Mouse (Mus musculus) skeletal muscle tissue, adult 2 months (tissue): ENCODE results near the gene Fbxo21.

ENCODE experiments used
- DNase-seq: peaks from one replicate; pipeline ENCODE4 v3.0.0-alpha.2; 2012; ENCODE audit warnings: low read depth, low spot score

The Fbxo21 gene

DNA sequence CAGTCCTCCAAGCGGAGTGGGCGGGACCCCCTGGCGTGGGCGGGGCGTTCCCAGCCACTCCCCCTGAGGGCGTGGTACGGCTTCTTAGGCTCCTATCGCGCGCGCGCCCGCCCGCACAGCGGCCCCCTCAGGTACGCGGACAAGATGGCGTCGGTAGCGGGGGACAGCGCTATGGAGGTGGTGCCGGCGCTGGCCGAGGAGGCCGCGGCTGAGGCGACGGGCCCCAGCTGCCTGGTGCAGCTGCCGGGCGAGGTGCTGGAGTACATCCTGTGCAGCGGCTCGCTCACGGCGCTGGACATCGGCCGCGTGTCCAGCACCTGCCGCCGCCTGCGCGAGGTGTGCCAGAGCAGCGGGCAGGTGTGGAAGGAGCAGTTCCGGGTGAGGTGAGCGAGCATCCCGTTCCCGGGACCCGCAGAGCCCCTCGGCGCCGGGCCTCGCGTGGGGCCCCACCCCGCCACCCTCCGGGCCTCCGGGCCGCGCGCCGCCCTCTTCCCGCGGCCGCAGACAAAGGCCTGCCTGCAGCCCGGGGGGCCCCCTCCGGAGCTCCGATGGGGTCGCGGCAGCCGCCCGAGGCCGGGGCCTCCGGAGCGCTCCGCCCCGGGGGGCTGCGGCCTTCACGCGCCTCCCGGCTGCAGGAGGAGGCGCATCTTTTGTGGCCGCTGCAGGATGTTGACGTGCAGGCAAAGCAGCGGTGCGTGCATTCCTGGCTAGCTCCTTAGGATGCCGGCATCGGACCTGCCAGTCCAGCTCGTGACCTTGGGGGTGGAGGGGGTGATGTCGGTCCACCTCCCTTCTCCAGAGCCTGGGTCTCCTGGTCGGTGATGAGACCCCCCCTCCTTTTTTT lies at the start of gene Fbxo21:
Fbxo21 (plus strand) TSS at position 74 of the 844 bp plus-strand sequence.
- peak; percentile 83 for DNase-seq

DNA sequence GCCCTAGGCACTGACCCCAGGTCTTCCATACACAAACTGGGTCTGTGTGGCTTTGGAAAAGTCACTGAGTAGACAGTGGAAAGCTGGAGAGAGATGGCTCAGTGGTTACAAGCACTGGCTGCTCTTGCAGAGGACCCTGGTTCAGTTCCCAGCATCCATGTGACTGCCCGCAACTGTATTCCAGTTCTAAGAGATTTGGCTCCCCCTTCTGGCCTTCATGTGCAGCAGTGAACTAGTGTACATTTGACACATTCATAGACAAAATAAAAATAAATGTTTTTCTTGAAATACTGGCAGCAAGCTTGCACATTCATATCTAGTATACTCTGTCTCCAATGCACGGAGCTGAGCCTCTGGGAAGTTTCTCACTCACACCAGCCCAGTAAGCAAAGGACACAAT lies 48.0 kb upstream of the Fbxo21 start:
- no peak for DNase-seq

DNA sequence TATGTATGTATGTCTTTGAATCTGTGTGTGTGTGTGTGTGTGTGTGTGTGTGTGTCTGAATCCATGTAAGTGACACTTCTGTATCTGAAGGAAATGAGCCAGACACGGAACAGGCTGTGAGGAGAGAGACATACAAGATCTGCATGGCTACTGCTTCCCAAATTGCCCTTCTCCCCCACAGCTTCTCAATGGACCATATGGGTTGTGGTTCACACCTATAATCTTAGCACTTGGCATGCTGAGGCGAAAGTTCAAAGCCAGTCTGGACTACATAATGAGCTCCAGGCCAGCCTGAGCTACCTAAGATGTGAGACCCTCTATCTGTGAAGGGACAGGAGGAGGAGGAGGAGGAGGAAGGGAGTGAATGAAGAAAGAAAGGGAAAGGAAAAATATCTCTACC lies 44.3 kb upstream of the Fbxo21 start:
- DNase-seq = no peak

DNA sequence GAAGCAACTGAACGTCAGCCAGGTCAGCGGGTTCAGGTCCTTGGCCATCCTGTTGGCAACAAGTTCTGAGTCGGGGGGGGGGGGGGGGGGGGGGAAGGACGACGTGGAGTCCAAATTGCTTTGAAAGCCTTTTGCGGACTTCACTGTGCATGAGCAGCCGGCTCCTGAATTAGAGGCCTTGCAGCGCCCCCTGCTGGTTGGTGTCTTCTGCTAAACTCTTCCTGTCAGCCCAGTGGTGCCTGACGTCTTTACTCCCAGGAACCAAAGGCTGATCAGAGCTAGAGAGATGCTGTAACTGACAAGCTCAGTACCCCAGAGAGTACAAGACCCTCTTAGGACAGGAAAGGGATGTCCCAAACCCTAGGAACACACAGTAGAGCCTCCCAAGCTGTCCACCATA lies 43.7 kb upstream of the Fbxo21 start:
- peak; percentile 67 for DNase-seq

DNA sequence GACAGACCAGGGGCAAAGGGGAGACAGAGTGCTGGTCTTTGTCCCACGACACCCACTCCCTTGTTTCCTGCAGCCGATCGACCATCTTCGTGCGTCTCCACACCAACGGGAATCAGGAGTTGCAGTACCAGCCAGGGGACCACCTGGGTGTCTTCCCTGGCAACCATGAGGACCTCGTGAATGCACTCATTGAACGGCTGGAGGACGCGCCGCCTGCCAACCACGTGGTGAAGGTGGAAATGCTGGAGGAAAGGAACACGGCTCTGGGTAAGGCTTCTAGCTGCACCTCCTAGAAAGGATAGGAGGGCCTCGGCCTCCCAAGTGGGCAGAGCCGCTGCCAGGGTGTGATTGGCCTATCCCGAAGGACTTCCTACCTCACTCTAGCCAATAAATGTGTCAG lies 40.2 kb upstream of the Fbxo21 start:
- no peak for DNase-seq

DNA sequence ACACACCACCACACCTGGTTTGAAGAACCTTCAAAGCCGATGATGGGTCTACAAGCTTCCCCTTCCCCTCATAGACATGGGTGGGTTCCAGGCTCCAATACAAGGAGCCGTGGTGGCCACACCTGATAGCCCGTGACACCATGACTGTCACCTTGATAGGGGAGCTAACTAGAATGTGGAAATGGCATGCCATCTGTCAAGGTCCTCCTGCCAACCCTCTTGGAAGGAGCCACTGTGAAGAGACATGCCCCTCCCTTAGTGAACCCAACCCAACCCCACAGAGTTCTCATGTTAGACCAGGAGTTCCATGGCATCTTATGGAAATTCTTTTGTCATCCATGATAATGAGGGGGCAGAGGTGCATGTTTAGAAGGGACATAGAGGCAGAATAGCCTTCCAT lies 39.3 kb upstream of the Fbxo21 start:
- no peak for DNase-seq

DNA sequence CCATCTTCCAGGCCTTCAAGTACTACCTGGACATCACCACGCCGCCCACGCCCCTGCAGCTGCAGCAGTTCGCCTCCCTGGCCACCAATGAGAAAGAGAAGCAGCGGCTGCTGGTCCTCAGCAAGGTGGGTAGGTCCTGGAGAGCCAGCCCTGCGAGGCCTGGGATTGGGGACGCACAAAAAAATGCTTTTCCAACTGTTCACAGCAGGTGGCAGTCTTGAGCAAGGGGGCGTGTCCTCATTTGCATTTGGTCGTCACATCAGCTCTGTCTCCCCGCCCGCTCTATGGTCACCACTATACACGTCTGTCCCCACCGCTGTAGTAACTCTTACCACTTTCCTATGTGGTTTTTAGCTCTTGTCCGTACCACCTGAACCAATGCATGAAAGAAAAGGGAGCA lies 38.3 kb upstream of the Fbxo21 start:
- DNase-seq = peak; percentile 27

DNA sequence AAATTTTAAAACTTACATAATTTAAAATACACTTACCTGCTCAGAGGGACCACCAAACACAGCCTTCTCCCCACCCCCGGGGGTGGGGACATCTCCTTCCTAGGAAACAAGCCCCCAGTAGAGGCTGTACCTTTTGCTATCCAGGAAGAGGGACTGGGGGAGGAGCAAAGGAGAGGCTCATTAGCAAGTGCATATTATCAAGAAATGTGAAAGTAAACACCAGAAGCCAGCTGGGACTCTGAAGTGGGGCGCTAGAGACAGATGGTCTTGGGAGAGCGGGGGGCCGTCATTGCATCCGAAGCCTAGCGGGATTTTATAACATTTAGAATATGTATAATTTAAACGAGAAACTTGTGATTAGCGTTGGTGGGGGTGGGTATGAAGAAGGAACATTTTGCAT lies 37.1 kb upstream of the Fbxo21 start:
- no peak for DNase-seq

DNA sequence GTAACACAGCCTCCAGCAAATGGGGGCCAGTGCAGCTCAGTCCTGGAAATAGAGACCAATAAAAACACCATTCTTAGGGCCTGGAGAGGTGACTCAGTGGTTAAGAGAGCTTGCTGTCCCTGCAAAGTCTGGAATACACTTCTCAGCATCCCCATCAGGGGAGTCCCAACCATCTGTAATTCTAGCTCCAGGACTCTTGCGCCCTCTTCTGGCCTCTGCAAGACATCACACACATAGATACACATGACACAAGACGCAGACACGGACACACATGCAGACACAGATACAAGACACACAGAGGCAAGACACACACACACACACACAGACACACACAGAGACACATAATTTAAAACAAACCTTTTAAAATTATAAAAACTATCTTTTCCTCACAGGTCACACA lies 35.0 kb upstream of the Fbxo21 start:
- no peak for DNase-seq

DNA sequence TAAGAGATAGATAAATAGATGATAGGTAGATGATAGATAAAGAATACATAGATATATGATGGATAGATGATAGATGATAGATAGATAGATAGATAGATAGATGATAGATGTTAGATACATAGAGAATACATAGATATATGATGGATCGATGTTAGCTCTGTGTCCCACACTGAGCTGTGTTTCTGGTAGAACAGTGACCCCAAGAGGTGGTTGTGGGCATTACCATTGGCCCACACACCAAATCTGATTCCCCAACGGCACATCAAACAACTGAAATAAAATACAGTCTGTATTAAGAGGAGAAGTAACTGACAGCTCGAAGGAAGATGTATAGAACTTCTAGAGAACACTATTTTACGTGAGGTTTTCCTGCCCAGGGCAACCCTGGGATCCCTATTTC lies 29.9 kb upstream of the Fbxo21 start:
- no peak for DNase-seq

DNA sequence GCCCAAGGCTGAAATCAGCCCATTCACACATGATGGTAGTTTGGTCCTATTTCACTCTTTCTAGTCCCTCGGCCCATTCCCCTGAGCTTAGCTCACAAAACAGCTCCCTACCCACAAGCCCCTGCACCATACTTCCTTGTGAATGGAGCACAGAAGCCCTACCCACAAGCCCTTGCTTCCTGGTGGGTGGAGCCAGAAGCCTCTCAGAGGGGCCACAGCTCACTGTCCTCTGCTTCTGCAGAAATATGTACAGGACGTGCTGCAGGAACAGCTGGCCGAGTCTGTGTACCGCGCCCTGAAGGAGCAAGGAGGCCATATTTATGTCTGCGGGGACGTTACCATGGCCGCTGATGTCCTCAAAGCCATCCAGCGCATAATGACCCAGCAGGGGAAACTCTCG lies 27.1 kb upstream of the Fbxo21 start:
- no peak for DNase-seq

DNA sequence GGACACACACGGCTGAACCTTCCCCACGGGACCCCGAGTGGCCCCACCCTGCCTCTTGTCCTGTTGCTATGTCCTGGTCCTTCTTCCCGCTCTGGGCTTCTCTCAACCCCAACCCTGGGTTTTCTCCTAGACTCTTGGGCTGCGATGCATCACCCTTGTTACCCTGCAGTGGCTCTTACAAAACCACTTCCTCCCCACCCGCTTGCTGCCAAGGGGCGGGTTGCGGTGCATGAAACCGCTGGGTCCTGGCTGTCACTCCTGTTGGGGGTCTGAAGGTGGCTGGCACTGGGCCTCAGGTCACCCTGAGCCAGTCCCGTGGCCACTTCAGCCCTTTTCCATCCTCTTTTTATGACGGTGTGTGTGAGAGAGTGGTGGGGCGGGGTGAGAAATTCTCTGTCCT lies 22.6 kb upstream of the Fbxo21 start:
- no peak for DNase-seq

DNA sequence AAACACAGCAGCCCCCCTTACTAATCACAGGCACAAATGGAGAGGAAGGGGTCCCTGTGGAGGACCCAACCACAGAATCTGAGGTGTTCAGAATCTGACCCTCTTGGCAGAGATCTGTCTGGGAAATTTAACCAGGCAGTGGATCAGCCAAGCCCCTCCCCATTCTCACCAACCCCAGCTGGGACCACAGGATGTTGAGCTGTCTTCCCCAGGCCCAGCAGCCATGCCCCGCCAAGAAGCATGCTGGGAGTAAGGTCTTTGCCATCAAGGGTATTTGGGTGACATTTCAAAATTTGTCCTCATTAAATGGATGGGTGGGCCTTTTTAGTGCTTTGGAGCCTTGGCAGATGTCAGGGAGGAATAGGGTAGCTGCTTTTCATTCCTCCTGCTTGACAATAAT lies 22.1 kb upstream of the Fbxo21 start:
- no peak for DNase-seq

DNA sequence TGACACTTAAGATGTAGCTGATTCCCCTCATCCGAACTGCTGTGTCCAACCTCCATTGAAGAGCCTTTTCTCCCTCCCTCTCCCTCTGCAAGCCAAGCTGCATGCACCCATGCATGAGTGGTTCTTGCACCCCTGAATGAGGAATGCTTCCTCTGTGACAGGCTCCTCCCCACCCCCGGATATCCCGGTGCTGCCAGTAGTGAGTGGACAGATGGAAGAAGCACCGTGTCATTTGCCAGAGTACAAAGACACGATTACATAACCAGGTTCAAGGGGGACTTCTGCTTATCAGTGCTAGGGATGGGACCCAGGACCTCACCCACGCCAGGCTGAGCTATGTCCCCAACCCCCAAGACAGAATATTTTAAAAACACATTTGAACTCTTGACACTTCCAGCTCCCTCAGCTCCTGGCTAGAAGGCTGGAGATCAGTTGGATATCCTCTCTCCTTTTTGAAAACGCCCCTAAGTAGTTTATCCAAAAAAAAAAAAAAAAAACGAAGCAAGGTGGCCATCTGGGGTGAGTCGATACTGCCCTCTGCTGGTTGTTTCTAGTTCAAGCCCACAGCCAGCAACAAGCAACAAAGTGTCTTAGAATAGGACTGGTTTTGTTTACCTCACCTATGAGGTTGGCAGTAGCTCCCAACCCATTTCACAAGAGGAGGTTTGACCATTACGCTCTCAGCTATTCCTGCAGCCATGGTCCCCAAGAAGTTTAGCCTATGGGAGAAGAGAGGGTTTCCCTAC lies 20.7 kb upstream of the Fbxo21 start:
- no peak for DNase-seq

DNA sequence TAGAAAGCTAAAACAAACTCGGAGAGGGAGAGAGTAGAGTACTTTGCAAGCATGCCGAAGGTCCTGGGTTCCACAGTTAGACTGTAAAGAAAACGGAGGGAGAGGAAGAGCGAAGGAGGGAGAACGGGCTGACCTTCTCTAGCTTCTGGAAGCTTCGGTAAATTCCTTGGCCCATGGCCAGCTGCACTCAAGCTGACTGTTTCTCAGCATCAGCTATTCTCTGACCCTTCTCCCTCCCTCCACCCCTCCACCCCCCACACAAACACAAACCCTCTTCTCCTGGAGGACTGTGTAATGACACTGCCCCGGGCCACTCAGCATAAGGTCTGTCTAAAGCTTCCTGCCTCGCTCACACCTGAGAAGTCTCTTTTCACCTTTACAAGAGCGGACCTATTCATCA lies 11.8 kb upstream of the Fbxo21 start:
- DNase-seq = no peak

DNA sequence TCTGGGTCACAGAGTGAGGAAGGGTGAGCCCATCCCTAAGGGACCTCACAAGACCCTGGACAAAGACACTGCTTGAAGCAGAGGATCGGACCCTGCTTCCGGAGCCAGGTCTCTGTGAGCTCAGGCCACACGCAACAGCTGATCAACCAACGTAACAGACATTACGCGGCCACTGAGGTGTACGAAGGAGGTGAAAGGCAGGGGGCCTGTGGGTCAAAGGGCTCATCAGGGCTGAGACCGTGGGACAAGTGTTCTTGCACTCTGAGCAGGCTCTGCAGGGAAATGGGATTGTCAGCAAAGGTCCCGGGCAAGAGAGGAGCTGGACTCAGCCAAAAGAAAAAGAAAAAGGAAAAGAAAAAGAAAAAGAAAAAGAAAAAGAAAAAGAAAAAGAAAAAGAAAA lies 9.6 kb upstream of the Fbxo21 start:
- DNase-seq = no peak

DNA sequence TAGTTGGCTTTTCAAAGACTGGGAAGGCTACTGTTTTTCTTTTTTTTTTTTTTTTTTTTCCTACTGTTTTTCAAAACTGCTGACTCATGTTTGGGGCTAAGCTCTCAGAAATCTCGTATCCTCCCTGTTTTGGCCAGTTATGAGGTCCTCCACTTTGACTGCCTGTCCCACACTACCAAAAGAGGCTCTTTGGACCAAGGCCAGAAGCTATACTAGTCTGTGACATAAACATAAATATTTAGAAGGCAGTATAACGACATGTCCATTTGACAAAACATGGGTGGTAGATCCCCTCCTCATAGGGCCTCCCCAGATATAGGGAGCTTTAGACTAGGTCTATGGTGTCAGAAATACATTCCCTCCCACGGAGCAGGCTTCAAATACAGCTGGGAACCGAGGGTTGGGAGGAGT lies 8.9 kb upstream of the Fbxo21 start:
- DNase-seq = no peak

DNA sequence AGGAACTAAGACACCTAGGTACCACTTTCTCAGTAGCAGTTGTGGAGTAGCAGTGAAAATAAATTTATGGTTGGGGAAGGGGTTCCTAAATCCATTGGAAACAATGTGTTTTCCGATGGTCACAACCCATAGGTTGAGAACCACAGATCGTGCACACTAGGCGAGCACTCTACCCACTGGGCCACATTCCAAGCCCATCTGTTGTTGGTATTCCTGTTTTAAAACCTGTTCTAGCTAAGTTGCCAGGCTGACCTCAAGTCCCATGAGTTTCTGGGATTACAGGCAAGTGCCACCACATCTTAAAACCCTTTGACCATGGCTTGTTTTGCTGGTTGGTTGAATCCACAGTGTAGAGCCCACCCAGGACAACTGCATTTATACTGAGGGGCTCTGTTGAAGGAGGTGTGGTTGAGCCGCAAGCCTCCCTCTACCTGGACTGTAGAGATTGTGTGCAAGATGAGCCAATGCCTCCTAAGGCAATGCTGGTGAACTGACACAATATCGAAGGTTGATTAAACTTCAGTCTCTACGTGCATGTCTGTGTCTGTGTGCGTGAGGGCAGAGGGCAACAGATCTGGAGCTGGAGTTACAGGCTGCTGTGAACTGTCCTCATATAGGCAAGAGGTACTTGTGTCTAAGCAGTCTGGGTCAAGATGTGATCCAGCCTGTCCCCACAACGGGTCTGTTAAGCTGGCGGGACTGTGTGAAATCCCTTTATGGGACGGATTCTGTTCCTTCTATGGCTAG lies 6.7 kb upstream of the Fbxo21 start:
- no peak for DNase-seq

DNA sequence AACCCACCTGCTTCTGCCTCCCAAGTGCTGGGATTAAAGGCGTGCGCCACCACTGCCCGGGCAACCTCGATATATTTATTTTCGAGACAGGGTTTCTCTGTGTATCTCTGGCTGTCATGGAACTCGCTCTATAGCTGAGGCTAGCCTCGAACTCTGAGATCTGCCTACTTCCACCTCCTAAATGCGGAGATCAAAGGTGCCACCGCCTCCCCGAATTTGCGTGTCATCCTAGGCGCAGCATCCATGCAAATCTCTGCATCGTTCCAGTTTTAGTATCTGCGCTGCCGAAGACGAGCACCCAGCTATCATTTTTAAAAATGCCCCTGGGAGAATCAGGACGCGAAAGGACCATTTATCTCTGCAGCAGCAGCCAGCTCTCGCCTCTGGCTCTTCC lies 270 bp upstream of the Fbxo21 start:
- no peak for DNase-seq

DNA sequence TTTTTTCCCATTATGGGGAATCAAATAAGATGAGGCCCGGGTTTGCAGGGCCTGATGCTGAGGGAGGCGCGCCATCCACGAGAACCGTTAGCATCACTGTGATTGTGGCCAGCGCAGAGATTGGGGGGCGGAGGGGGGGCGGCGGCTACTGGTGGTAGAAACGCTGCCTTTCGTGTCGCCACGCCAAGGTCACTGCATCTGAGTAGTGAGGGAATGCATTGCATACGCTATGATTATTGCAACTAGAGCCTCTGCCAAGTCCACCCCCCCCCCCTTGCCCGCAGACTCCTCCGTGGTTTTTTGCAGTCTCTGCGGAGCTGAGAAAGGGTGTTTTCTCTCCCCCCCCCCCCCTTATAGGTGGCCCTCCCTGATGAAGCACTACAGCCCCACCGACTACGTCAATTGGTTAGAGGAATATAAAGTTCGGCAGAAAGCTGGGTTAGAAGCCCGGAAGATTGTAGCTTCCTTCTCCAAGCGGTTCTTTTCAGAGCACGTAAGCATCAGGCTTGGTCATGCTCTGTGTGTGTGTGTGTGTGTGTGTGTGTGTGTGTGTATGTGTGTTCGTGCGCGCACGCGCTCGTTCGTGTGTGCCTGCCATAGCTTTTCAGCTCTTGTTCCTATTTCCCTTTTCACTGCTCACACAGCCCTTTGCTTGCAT lies 1.1 kb downstream of the Fbxo21 start:
- no peak for DNase-seq

DNA sequence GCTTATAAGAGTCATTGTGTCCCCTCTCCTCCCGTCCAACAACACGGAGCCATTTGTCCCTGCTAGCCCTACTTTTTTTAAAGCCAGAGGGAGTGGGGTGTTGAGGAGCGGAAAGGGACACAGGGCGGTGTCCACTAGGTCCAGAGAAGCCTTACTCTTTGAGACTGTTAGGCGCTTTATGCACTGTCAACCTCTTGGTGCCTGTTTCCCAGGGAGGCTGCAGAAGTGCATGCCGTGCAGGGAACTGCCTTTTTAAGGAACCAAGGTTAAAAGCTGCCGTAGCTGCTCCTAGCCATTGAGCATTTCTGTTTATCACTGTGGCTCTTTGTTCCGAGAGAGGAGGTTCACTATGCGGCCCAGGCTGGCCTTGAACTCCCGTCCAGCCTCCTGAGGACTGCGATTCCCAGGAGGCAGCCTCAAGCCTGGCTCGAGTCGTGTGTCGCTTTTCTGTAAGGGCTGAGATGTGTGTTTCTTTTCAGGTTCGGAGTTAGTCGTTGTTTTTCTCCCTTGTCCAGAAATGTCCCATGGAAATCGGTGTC lies 1.7 kb downstream of the Fbxo21 start:
- no peak for DNase-seq

DNA sequence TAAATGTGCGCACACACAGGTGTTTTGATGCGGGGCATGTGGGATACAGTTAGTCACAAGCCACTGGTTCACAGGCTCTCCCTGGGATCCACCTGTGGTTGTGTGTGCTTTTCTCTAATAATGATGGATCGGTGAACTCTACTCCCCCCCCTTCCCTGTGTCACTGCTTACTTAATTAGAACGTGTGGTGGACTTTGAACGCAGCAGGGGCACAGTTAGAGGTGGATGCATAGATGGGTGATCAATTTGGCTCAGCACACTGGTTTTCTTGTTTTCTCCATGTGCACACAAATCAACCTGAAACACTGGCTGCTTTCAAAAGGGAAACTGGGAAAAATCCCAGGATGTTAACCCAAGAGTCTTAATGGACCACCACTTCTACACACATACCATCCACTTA lies 2.6 kb downstream of the Fbxo21 start:
- no peak for DNase-seq
